Mouse (Mus musculus) heart, postnatal 25 days (tissue): ENCODE results near the gene Prima1. TPM values are rescaled to one million over a fixed set of nuclear protein-coding genes. Genes with fewer than 3 reads are reported as not detected.

ENCODE experiments used
- DNase-seq: peaks from one replicate; pipeline ENCODE4 v3.0.0; 2022; ENCODE audit warnings: low spot score
- intact Hi-C: fragments of 180-260 bp; cut with DNase I; formaldehyde crosslinking; loops from one replicate; pipeline ENCODE4 v1.15.1; 2025
- total RNA-seq, 2 experiments: library from RNA; stranded (reverse); gene quantifications; 2 replicates each; pipeline ENCODE4 v1.2.3; 2021

The Prima1 gene
- total RNA-seq, 2 experiments from 2014 or later = 0.31 to 0.47 TPM

- no peak for DNase-seq
- intact Hi-C loops = no loop called here
Observed at GRCm38 (mm10) chr12:103235251-103235650, 6.7 kb downstream of the Prima1 start.

GRCm38 (mm10) chr12:103229058-103229457 lies 12.9 kb downstream of the Prima1 start:
- intact Hi-C loops = no loop called here
- DNase-seq = no peak

- DNase-seq = no peak
- intact Hi-C loops = no loop called here
Observed at GRCm38 (mm10) chr12:103226121-103226520, 15.8 kb downstream of the Prima1 start.

GRCm38 (mm10) chr12:103223671-103224070 lies 18.3 kb downstream of the Prima1 start:
- no peak for DNase-seq
- intact Hi-C loops = no loop called here

- intact Hi-C loops = no loop called here
- no peak for DNase-seq
Observed at GRCm38 (mm10) chr12:103215877-103216610, 25.9 kb downstream of the Prima1 start.

GRCm38 (mm10) chr12:103214797-103215196 lies 27.2 kb downstream of the Prima1 start:
- no peak for DNase-seq
- intact Hi-C loops = no loop called here

GRCm38 (mm10) chr12:103214270-103214669 lies 27.7 kb downstream of the Prima1 start:
- no peak for DNase-seq
- intact Hi-C loops = no loop called here

- no peak for DNase-seq
- intact Hi-C loops = no loop called here
Observed at GRCm38 (mm10) chr12:103213591-103213990, 28.4 kb downstream of the Prima1 start.

GRCm38 (mm10) chr12:103211078-103211477 lies 30.9 kb downstream of the Prima1 start:
- DNase-seq = no peak
- intact Hi-C loops = no loop called here

GRCm38 (mm10) chr12:103209581-103209980 lies 32.4 kb downstream of the Prima1 start:
- intact Hi-C loops = no loop called here

GRCm38 (mm10) chr12:103205561-103205960 lies 36.4 kb downstream of the Prima1 start:
- DNase-seq = no peak
- intact Hi-C loops = no loop called here

More at GRCm38 (mm10) chr12:103209581-103209980, 32.4 kb downstream of the Prima1 start:
- no peak for DNase-seq

- intact Hi-C loops = no loop called here
- no peak for DNase-seq
Observed at GRCm38 (mm10) chr12:103202592-103203544, 39.1 kb downstream of the Prima1 start.

- intact Hi-C loops = no loop called here
- no peak for DNase-seq
Observed at GRCm38 (mm10) chr12:103192996-103193395, 49.0 kb downstream of the Prima1 start.

GRCm38 (mm10) chr12:103189771-103190170 lies 52.2 kb downstream of the Prima1 start:
- no peak for DNase-seq
- intact Hi-C loops = no loop called here

GRCm38 (mm10) chr12:103188223-103188622 lies 53.7 kb downstream of the Prima1 start:
- DNase-seq = no peak
- intact Hi-C loops = no loop called here

- intact Hi-C loops = no loop called here
- DNase-seq = no peak
Observed at GRCm38 (mm10) chr12:103187020-103187419, 54.9 kb downstream of the Prima1 start.

- intact Hi-C loops = no loop called here
Observed at GRCm38 (mm10) chr12:103183057-103183456, 58.9 kb downstream of the Prima1 start.

GRCm38 (mm10) chr12:103168892-103169291 lies 73.1 kb downstream of the Prima1 start:
- DNase-seq = no peak
- intact Hi-C loops = no loop called here

More at GRCm38 (mm10) chr12:103183057-103183456, 58.9 kb downstream of the Prima1 start:
- no peak for DNase-seq

- intact Hi-C loops = no loop called here
- no peak for DNase-seq
Observed at GRCm38 (mm10) chr12:103164101-103165030, 77.6 kb downstream of the Prima1 start.

GRCm38 (mm10) chr12:103163596-103163995 lies 78.4 kb downstream of the Prima1 start:
- intact Hi-C loops = no loop called here
- no peak for DNase-seq
